Mouse (Mus musculus): Measurements from ENCODE around the gene Zfp740. TPM values are rescaled to one million over a fixed set of nuclear protein-coding genes. Genes with fewer than 3 reads are reported as not detected.
A peak's percentile ranks its signal among the peaks of the same experiment; 100 is the strongest.

The Zfp740 gene
- total RNA-seq, 4 experiments from 2014 or later = 61.9 to 108 (median 86.0) TPM

DNA sequence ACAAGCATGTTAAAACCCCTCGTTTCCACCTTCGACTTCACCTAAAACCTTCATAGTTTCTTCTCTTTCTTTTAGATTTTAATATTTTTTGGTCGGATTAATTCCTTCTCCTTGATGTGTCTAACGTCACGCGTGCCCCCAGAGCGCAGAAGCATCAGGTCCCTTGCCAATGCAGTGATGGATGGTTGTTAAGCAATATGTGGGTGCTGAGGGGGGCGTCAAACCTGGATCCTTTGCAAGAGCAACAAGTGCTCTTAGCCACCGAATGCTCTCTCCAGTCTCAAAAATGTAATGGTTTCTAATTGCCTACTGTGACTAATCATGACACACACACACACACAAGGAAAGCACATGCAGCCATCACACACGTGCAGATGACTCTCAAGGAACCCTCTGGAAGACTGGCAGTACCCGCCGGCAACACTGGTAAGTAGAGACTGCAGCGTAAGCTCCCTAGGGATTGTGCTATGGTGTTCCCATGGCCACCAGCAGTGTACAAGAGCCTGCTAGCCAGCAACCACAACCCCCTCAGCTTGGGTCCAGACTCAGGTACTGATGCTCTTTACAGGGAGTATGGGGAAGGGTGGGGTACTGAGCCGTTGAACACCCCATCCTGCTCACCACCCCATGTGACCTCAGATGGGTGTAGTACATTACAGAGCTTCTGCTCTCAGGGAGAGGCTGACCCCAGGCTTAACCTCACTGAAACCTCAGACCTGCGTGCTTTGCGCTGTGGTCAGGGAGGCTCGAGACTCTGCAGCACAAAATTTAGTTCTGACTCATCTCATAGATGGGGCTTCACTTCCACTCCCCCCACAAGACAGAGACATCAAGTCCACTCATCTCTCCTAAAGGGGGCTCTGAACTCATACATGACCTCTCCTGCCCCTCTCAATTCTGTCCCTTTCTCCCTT lies 27.6 kb downstream of the Zfp740 start:
- DNase-seq = no peak

DNA sequence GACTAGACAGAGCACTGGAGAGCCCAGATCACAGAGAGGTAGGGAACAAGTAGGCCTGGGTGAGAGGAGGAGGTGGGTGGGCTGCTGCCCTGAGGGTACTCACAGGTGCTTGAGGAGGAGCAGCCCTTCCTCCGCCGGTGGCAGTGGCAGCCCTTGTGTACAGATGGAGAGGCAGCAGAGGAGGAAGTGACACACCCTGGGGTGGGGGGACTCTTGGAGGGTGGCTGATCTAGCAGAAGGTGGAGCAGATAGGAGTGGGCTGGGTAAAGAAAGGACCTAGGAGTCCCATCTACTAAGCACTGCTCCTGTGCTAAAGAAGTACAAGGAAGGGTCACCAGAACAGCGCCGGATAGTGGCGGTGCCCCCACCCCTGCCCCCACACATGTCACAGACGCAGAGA lies 28.7 kb downstream of the Zfp740 start, which contains the start of gene Itgb7:
Gene Itgb7, minus strand, starts transcription at position 197 of the 400 bp plus-strand sequence.
- DNase-seq = no peak

DNA sequence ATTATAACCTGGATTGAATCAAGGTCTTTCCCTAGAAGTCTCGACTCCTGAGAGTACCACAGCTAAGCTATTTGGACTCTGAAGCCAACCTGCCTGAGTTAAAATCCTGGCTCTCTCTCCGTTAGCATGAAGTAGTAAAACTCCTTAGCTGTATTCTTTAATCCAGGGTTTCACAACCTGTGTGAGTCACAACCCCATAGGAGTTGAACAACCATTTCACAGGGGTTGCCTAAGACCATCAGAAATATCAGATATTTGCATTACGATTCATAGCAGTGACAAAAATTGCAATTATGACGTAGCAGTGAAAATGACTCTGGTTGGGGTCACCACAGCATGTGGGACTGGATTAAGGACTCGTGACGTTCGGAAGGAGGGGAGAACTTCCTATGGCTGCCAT lies 29.7 kb downstream of the Zfp740 start:
- DNase-seq = no peak

DNA sequence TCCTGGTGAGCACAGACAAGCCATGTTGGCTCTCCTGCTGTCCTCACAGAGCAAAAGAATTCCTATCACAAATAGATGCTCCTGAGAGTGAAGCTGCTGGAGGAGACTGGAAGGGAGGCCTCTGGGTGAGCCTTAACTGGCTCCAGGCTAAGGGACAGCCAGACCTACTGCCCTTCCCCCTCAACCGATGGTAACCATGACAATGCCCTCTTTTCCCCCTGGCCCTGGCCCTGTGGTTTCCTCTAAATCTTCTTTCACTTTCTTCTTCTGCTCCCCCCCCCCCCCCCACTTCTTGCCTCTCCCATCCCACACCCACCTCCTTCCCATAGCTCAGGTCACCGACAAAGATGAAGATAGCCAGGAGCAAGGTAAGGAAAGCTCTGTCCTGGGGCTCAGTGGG lies 30.8 kb downstream of the Zfp740 start:
- DNase-seq = no peak

DNA sequence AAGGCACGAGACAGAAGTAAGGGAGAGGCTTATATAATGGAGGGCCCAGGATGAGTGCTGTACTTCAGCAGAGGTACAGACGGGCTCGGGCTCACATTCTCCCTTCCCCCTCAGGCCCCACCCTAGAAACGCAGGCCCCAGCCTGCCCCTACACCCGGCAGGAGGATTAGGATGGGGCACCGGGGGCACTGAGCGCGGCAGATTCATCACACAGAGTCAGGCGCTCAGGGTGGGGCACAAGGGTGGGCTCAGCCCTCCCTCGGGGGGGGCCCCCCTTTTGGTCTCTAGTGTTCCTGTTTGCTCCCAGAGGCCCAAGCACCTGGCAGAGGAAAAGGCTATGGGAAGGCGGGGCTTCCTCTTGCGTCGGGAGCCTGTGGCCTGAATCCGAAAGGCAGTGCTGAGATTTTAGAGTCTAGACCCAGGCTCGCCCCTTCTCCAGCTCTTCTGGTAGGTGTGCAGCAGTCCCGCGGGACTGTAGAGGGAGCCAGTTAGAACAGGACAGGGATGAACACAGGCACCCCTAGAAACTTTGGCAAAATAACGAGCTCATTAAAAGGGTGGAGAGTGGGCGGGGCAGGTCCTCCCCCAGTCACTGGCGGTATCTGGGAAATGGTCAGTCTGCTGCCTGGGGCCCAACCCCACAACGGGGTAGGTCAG lies 32.5 kb downstream of the Zfp740 start:
- no peak for DNase-seq

DNA sequence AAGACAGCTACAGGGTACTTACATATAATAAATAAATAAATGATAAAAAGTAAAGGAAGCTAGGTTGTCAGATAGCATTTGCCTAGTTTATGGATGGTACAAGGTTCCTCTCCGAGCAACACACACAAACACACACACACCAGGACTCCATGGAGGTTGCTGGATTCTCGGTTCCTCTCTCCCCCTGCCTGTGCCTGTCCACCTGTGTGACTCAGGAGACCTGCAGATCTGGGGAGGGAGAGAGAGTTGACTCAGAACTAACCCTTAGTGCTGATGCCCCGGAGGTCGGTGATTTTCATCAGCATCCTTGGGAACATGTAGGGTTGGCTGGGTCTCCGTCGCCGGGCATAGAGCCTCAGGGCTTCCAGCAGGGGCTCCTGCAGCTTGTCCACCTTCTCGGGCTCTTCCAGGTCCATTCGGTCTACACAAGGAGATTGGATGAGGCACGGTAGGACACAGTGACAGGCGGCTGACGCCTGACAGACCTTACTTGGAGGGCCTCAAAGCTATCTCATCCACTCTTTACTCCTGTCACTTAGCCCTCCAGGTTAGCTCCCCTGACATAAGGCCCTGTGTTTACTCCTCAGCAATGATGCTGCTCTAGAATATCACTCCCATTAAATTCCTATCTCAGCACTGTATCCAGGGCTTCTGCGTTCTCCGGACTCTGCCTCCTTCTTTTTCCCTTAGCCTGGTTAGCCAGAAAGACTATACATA lies 35.7 kb downstream of the Zfp740 start:
- no peak for DNase-seq

DNA sequence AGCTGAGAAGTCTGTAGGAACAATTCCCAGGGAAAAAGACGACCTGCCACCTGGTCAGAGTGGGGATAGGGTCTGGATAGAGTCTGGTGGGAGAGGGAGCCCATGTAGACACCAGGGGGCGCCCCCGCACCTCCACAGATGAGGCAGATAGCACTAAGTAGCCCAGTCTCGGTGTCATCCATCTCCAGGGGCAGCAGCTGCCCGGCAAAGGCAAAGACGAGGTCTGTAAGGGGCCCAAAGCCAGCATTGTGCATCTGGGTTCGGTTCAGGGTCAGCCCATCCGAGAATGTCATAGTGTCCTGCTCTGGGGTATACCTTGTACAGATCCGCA lies 36.2 kb downstream of the Zfp740 start:
- DNase-seq = no peak

DNA sequence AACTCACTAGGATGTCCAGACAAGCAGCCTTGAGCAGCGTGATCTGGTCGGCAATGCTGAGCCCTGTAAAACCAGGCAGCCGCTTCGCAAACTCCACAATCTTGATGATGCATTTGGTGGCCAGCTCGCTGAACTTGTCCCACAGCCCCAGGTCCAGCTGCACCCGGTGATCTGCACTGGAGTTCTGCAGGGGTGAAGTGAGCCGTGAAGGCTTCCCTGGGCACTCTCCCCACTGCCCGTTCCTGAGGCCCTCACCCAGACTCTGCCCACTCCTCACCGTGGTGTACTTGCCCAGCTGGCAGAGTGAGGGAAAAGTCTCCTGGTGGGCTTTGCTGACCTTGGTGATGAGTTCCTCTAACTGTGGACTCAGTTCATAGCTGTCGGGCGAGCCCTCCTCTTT lies 36.8 kb downstream of the Zfp740 start:
- DNase-seq = no peak

DNA sequence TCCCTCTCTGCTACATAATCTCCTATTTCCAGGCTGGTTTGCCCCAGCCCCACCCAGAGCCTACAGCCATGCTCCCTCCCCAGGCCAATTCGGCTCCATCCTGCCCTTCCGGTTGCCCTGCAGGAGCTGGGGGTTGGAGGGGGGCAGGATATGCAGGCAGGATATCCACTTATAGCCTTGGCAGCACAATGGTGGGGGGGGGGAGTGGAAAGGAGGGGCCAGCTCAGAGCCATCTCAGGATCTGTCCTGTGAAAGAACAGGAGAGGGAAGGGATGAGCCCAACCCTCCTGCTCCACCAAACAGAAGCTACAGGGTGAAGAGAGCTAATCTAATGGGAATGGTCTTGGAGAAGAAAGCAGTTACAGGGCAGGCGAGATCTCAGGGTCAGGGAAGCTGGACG lies 37.6 kb downstream of the Zfp740 start:
- no peak for DNase-seq

DNA sequence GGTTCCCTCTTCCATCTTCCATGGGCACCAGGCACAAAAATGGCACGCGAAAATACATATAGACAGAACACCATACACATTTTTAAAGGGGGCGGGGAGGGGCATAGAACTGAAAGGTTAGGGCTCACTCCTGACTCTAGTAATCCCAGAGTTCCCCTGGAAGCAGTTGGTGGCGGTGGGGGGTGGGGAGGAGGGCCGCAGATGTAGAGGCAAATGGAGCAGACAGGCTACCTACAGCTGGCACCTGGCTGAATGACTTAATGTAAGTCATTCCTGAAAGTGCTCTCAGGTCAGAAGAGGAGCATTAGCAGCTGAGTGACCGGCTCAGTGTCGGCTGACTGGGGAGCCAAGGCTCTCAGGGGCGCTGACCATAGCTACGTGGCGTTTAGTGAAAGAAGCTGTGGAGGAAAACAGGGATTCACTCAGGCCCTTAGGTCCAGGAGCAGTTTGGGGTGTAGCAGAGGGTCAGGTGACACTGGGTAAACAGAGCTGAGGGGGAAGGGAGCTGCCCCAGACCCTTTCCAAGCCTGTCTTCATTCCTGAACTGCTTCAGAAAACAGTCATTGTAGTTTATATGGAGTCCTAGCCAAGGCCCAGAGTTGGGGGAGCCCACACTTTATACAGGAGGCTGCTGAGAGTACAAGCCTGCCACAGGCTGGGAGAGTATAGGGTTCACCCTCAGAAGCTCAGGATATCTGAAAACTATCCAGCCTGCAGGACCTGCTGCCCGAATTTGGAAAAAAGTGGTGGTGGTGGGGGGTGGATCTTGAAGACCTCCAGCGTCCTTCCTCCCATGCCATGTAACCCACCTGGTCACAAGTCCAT lies 39.6 kb downstream of the Zfp740 start:
- no peak for DNase-seq

DNA sequence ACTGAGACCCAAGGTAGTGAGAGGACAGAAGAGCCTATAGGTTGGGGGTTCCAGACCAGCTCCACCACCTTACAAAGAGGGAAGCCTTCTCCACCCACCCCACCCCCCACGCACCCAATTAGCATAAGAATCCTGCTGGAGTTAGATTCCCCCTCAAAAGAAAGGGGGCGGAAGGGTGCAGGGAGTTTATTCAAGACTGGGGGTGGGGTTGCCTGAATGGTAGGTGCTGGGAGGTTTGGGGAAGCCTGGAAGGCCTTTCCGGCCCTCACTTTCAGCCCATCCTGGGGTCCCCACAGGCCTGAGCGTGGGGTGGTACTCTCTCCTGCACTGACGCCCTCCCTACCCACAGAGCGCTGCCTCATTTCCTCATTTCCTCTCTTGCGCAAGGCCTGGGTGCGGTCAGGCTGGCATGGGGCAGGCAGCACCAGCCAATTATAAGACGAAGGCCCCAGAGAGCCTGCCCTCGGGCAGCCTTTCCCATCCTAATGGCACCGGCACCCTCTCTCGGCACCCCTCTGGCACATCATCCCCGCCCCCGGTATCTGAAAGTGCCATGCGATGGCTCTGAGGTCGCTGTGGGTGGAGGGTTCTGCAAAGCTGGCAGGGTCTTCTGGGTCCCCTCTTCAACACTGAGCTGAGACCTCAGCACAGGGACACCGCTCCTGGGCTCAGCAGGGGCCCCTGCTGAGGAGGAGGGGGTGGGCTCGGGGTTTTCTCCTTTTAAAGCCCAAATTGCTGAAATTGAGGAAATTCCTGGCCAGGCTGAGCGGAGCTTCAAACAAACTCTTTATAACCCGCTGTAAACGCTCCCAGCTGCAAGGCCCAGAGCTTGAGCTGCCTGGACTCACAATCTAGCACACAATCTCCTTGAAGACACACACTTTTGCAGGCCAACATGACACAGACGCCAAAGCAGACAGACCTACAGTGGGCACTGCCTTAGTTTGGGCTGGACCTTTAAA lies 40.5 kb downstream of the Zfp740 start:
- DNase-seq = peak; percentile 71

DNA sequence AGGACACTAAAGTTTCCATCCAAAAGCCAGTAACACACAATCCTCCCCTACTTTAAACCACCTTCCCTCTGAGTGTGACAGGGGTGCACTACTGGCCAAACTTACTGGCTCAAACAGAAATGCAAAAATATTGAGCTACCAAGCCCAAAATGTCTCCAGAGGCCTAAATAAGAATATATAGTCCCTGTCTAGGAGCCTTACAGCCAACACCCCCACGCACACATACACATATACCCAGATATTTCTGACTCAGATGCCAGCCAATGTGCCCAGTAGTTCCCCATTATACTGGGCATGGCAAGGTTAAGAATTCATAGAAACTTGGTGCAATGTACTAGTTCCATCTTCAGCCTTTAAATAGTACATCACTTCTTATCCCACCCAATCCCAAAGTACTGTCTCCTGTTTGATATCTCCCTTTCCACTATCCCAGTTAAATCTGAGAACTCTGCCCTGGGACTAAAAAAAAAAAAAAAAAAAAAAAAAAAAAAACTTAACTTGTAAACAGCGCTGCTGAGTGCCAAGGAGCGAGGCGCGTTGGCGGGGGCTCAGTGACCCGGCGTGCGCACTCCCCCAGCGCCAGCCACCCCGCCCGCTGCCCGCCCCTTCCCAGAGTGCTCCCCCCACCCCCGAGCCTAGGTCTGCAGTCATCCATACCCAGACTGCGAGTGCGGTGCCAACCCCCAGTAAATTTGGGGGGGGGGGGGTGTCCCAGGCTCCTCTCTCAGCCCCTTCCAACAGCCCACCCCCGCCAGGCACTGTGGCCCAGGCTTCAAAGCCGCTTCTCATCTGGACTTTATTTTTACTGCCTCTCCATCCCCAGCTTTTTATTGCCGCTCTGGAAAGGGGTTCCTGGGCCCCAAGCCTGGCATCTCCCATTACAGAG lies 41.5 kb downstream of the Zfp740 start:
- DNase-seq = no peak

DNA sequence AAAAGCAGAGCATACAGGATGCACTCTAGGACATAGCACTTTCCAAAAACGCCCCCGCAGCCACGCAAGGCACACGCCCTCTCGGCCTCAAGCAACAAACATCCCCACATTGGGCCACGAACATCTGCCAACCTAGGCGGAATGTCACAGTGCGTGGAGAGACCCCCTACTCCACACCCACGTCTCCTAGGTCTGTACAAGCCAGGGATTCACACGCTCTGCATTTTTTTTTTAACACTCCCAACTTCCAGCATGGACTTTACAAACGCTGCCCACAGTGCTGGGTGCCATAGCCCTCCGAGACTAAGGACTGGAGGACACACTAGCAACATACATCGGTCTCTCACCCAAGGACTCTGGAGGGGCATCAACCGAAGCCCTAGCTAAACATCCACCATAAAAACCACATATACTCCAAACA lies 42.4 kb downstream of the Zfp740 start:
- no peak for DNase-seq

DNA sequence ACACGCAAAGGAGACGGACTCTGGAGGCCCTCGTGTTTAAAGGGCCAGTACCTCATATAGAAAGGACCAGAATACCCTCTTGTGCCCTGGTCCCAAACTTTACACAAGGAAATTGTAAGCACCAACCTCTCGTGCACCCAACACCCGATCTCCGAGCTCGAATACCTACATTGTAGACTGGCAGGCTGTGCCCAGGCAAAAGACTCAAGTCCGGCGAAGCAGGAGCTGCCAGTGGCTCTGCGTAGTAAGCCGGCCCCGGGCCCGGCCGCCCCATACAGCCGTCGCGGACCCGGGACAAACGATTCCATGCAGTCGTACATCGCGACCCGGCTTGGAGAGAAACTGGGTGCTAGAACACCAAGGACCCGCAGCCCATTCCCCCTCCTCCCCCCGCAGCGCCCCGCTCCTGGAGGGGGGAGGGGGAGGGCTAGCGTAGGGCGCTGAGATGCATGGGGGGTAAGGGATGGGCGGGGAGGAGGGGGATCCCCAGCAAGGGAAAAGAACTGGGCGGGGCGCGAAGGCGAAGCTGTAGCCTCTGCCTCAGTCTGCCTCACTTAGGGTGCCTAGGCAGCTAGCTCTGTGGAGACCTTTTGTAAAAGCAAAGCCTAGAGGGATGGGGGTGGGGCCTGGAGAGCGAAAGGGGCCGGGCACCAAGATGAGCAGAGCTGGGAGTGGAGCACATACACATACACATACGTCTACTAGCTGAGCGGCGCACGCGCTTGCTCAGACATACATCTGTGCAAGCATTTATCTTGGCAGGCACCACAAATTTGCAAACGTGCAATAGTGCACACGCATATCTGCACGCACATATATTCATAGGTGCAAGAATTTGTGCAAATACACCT lies 43.1 kb downstream of the Zfp740 start:
- peak; percentile 71 for DNase-seq

DNA sequence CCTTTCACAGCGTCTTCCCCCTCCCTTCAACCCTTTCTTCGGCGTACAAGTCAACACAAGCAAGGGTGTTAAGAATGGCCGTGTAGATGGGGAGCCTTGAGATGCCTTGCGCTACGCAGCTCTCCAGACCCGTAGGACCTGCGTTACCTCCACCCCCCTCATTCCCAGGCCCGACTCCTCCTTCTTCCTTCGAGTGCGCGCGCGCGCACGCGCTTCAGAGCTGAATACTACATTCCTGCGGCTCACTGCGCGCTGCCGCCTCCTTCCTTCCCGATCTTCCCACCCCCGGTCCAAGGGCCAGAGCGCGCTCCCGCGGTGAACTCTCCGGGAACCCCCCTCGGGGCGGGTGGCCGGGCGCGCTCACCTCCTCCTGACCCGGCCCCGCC lies 43.8 kb downstream of the Zfp740 start:
- peak; percentile 96 for DNase-seq

DNA sequence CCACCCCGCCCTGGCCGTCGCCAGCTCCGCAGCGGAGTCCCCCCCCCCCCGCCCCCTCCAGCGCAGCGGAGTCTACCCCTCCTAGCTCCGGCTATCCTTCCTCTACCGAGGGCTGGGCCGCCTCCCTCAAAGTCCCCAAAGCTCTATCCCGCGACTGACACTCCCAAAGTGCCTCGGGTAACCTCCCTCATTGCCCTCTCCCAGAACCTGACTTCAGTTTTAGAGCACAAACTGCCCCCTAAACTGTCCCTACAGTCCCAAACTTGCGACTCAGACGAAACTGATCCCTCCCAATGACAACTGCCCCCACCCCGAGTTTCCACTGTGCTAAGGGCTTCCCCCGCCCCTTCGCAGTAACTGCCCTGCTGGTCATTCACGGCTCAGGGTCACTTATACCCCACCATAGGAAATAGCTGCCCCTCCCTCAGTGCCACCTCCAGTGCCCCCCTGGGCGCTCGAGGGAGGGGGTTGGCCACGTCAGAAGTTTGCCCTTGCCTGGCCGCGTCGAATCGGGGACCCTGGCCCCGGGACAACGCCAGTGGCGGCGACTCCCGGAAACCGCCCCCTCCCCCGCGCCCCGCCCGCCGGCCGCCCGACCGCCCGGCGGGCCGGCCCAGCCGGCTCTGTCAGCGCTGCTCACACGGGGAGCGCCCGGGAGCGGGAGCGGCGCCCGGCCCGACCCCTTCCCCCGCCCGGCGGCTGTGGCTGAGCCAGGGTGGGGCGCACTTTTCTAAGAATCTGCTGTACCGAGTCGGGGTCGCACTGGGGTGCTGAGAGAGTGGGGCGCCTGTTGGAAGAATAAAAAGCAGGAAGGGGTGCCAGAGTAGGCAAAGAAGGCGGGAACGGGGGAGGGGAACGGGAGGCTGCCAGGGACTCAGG lies 44.4 kb downstream of the Zfp740 start:
- DNase-seq = peak; percentile 69

DNA sequence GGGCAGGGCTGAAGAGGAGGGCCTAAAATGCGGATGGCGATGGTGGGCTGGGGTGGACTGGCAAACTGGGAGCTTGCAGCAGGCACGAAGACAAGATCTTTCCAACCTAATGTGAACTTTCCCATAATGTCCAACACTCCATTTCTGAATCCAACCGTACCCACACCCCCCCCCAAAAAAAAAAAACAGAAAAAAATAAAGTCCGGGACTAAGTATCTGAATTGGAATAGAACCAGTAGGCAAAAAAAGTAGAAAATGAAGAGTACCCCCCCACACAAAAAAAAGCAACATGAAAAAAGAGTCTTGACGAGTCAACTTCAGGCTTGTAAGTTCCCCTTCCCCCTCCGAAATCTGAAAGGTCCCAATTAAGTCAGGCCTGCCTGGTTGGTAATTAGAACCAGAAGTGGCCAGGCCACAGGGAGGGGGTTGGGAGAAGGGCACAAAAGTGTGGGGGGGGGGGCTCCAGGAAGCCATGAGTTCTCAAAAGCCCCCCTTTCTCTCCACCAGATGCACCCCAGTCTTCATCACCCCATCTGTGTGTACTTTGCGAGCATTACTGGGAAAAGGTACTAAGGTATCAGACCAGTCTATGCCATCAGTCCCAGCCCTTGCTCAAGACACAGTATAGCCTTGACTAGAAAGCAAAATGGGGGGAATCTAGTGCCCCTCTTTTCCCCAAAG lies 45.2 kb downstream of the Zfp740 start:
- DNase-seq = no peak

DNA sequence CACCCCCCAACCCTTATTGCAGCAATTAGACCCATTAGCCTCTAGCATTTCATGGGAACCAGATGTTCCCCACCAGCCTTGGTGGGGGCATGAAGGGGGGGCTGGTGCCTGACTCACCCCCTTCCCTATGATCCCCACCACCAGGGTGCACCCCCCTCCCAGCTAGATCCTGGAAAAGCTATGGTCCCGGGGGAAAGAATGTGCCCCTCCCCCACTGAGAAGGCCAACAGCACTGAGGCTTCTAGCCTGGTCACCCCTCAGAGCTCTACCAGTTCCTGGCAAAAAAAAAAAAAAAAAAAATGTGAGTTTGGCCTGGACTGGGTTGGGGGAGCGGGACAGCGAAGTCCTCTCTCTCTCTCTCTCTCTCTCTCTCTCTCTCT lies 45.8 kb downstream of the Zfp740 start:
- no peak for DNase-seq

Measured in adrenal gland, adult 8-10 months (tissue).